Mouse (Mus musculus) 3134 (cell line): ENCODE measurements at regions not wholly inside any gene's neighbourhood (a gene's known extent, or its start where the extent isn't known, plus 50 kb on each side); places are given as distances from the start of the nearest gene placed in this dataset.
A peak's percentile ranks its signal among the peaks of the same experiment; 100 is the strongest.

Source experiments
- DNase-seq: peaks from one replicate; pipeline ENCODE4 v3.0.0-alpha.2; 2011; ENCODE audit warnings: low spot score; ENCODE audit not compliant: insufficient read length; ENCODE audit errors: extremely low read depth

DNA sequence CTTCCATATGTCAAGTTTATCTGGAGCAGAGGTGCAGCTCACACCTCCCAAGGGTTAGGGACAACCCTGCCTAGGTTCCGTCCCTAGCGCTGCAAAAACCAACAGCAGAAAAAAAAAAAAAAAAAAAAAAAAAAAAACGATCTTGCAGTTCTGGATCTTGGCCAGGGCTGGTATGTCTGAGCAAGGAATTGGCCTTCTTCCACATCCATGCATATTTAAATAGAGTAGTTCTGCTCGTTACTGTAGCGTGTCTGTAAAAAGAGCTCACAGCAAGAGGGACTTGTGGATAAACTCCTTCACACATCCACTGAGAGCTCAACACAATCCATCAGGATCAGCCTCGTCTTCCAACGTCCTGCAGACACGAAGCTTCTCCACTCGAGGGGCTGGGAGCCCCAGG lies 639.4 kb upstream of the Adam5 start:
- DNase-seq: no peak

DNA sequence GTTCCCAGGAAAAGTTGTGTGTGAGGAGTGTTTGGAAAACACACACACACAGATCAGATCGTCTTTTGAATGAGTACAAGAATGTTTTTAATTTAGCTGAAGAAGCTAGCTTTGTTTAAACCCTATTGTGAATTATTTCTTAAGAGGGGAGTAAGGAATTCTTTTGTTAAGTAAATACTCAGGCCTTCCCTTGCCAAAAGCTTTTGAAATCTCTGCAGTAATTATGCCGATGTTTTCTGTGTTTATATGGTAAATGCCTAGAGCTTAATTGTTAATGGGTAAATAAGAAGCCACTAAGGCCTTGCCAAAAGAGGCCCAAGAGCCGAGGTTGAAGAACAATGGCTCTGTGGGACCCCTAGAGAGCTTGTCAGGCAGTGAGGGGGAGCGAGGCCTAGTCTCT lies 638.3 kb upstream of the Adam5 start:
- no peak for DNase-seq

DNA sequence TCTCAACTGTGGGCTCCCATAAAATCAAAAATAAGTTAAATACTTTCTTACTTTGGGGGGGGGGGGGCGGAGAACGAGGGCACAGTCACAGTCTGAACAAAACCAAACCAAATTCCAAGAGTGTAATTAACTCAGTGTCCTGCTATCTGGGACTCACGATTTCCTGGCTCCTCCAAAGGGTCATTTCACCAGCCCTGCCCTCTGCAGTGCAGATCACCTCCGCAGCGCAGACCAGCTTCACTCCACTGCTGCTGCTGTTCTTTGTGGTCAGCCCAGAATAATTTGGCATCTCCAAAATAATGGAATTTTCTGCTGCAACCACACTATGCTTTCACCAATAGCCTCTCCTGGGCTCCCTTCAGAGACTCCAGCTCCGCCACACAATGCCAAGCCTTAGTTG lies 631.5 kb upstream of the Adam5 start:
- no peak for DNase-seq

DNA sequence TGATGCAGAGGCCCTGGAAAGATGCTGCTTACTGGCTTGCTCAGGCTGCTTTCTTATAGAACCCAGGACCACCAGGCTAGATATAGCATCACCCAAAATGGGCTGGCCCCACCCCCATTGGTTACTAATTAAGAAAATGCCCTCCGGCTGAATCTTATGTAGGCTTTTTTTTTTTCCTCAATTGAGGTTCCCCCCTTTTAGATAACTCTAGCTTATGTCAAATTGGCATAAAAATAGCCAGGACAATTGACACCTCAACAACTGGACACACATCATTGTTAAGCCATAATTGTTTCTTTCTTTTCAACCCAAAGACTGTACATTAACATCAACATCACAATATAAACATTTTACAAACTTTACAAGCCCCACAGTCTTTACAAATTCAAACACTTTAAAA lies 630.8 kb upstream of the Adam5 start:
- DNase-seq: no peak

GRCm38 (mm10) chr8:25453826-25454225 lies 629.7 kb upstream of the Adam5 start:
- DNase-seq: no peak

- no peak for DNase-seq
These were observed 626.4 kb upstream of the Adam5 start for GRCm38 (mm10) chr8:25450544-25450943.

DNA sequence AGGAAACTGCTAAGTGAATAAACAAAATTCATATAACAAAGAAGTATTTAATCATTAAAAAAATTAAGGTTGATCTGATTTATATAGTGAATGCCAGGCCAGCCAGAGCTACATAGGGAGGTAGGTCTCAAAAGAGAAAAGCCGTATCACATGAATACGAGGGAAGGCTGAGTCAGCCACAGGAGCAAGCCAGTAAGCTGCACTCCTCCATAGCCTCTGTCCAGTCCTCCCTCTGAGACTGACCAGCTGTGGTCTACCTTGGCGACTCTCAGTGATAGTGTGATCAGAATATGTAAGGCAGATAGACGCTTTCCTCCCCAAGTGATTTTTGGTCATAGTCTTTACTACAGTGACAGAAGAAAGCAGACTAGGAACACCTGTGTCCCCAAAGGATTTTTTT lies 625.4 kb upstream of the Adam5 start:
- no peak for DNase-seq

DNA sequence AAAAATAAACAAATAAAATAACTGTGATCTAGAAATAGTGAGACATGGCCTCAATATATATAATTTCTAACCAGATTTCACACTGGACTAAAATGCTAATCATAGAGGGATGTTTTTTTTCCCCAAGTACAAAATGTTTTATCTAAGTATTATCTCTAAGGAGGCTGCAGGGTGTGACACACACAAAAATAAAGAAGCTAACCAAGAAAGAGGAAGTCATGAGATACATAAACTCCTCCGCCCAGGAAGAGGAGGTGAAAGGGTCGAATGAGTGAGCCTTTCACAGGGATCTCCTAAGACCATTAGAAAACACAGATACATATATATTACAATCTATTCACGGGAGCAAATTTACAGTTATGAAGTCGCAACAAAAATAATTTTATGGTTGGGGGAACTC lies 623.7 kb upstream of the Adam5 start:
- DNase-seq: no peak

- no peak for DNase-seq
These were observed 621.8 kb upstream of the Adam5 start for GRCm38 (mm10) chr8:25445968-25446367.

GRCm38 (mm10) chr8:25445054-25445453 lies 620.9 kb upstream of the Adam5 start:
- DNase-seq: no peak

DNA sequence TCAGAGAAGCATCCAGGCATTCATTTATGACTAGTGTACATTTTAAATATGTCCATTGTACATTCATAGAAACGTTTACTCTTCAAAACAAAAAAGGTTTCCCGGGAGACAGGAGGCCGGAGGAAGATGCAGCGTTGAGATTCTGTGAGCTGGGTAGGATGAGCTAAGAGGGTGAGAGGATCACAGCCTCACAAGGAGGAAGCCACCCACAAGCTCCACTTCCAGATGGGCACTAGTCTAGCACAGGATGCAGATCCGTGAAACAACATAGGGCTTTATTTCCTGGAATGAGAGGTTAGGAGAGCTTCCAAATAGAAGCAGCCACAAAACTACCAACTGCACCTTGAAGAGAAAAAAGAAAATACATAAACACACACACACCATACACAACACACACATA lies 619.4 kb upstream of the Adam5 start:
- DNase-seq: no peak

DNA sequence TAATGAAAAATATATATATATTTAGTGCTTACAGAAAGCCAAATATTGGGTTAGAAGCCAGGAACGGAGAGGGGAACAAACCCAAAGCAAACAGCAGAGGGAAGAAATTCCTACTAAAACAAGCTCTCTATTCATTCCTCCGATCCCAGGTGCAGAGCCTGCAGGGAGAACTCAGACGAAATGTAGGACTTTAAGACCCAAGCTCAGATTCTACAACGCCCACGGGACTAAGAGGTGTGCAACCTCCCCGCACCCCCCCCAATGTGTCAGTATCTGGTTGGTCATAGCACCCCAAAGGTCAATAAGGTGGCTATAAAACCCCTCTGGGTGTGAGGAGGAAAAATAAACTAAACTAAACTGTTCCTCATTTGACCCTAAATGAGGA lies 616.9 kb upstream of the Adam5 start:
- DNase-seq: no peak

GRCm38 (mm10) chr8:25440391-25441056 lies 616.4 kb upstream of the Adam5 start:
- peak; percentile 16 for DNase-seq

DNA sequence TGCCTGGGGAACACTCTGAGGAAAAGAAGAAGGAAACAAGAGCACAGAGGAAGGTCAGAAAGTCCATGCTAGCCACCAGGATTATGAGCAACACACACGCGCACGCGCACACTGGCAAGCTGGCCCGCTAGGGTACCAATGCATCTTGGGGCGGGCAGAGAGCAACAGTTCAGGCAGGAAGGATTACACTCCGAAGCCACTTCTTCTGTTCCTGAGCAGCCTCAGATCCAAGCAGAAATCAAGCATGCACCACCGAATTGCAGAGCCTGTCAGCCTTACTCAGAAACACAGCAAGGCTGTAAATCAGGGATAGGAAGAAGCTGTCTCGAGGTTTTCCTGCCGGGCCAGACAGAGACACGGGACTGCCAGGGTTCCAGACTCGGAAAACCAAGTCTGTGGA lies 615.8 kb upstream of the Adam5 start:
- DNase-seq: no peak

GRCm38 (mm10) chr8:25438021-25438620 lies 614.0 kb upstream of the Adam5 start:
- DNase-seq: peak; percentile 43

DNA sequence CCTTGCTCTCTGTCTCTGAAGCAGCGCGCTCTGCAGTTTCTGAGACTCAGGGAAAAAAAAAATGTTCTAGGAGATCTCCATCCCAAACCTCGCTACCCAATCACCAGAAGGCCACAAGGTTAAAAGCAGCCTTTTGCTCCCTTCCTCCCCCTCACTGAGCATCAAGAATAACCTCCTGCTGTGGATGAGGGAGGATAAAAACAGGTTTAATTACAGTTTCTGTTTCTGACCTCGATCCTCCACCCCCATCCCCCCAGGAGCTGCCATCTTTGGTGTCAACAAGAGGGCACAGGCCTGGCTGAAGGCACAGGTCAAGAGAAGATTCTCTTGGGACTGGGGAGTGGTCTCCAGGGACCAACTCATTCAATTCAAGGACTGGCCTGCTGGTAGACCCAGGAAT lies 613.0 kb upstream of the Adam5 start:
- DNase-seq: no peak

GRCm38 (mm10) chr8:25430552-25430951 lies 606.4 kb upstream of the Adam5 start:
- no peak for DNase-seq

DNA sequence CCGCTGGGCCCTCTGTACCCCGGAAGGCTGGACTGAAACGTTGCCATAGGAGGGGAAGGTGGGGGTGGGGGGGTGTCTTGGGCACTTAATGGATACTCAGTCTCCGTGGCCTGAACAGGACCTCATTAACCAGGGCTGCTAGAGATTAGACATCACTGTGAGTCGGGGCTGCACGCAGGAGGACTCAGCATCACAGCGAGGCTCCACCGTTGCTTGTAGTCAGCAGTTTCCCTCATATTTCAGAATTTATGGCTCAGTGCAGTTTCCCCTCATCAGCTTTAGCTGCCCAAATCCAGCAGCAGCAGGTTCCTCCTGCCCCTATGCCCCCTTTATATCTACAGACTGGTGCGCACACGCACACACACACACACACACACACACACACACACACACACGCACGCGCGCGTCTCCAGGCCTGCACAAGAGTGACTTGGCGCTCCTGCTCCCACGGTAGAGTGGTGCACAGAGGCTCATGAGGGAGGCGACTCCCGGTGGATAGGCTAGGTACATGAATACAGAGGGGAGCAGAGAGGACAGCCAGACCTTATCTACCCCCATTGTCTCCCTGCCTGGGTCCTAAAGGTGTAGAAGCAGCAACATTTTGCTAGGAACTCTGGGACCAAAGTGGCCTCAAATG lies 605.8 kb upstream of the Adam5 start:
- no peak for DNase-seq

- DNase-seq: peak; percentile 59
These were observed 604.6 kb upstream of the Adam5 start for GRCm38 (mm10) chr8:25428761-25429160.

GRCm38 (mm10) chr8:25426207-25426606 lies 602.0 kb upstream of the Adam5 start:
- no peak for DNase-seq

GRCm38 (mm10) chr8:25421478-25421877 lies 597.3 kb upstream of the Adam5 start:
- no peak for DNase-seq

DNA sequence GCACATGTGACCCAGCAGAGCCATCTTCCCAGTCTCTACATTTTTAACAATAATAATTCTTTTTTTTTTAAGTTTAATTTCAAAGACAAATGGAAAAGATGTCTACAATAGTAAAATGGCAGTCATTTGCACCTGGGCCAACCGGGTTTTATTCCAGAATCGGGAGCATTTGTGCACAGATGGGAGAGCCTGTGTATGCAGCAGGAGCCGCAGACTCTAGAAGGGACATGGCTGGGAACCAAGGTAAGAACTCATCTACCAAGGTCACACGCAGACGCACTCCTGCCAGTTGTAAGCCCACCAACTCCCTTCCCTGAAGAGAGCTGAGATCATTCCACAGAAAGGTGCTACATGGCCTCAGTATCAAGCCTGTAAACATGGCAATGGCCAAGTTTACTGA lies 586.4 kb upstream of the Adam5 start:
- DNase-seq: no peak
